Mouse (Mus musculus) liver, adult (tissue): ENCODE measurements around the gene Olfr1249.
"Not testable (repeated sequence)": the region's sequence is repeated elsewhere in the genome, so short reads cannot be mapped to it uniquely, and the experiment has no call there.

ENCODE experiments used
- GATA4 ChIP-seq: IDR thresholded peaks from 2 replicates; pipeline ENCODE4 v1.6.1; 2014; ENCODE audit warnings: mild to moderate bottlenecking, low read length; ENCODE audit not compliant: insufficient replicate concordance

Olfr1249 gene

DNA sequence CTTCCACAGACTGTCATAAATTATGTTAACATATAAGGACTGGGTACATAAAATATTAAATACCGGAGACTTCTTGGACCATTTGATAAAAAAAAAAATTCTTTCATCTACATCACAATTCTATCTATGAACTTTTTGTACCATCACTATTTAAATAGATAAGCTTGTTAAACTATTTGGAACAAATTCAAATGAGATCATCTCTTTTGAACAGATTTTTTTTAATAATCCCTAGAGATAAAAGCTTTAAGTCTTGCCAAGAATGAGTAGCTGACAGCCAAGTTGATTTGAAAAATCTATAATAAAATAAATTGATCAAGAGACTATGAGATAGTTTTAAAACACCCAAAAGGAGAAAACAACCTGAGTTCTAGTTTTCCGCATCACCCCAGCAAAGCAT lies at the start of gene Olfr1249:
TSS of gene Olfr1249 (minus strand) at position 101 of the 400 bp plus-strand sequence.
- TF ChIP-seq GATA4 = no peak

DNA sequence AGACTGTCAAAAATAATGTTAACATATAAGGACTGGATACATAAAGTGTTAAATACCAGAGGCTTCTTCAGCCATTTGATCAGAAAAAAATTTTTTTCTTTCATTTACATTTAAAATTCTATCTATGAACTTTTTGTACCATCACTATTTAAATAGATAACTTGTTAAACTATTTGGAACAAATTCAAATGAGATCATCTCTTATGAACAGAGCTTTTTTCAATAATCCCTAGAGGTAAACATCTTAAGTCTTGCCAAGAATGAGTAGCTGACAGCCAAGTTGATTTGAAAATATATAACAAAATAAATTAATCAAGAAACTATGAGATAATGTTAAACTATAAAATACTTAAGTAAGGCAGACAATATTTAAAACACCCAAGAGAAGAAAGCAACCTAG lies 37.1 kb upstream of the Olfr1249 start, which contains the start of gene Olfr1251:
TSS of gene Olfr1251 (minus strand) at position 101 of the 400 bp plus-strand sequence.
- no peak for TF ChIP-seq GATA4

DNA sequence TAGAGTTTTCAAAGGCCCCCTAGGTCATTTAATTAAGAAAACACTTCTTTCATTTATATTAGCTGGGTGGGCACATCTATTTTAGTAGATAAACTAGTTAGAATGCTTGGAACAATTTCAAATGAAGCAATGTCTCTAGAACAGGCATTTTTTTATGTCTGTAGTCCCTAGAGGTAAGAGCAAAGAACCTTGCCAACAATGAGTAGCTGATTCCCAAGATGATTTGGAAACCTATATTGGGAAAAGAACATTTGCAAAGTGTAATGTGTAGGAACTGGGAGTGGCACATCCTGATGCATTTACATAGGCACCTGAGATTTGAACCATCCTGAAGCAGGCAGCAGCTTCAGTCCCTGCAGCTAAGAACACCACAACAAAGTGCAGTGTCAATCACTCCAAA lies 26.6 kb upstream of the Olfr1249 start, which contains the start of gene Olfr1250:
TSS of gene Olfr1250 (minus strand) at position 101 of the 400 bp plus-strand sequence.
- TF ChIP-seq GATA4 = no peak

DNA sequence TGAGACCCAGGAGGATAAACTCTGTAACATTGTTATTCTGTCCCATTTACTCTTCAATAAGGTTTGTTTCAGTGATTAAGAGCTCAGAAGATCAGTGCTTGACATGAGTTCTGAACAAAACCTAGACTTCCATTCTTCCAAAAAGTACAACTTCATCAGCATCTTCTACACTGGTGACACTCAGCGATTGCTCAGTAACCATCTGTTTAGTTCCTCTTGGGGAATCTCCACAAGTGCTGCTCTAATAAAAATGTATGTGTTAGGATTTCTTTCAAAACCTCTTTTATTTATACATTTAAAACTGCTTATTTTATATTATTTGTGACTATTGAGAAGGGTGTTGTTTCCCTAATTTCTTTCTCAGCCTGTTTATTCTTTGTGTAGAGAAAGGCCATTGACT lies 16.6 kb downstream of the Olfr1249 start, which contains the start of gene Olfr1248:
TSS of gene Olfr1248 (minus strand) at position 101 of the 400 bp plus-strand sequence.
- not testable (repeated sequence) for TF ChIP-seq GATA4

DNA sequence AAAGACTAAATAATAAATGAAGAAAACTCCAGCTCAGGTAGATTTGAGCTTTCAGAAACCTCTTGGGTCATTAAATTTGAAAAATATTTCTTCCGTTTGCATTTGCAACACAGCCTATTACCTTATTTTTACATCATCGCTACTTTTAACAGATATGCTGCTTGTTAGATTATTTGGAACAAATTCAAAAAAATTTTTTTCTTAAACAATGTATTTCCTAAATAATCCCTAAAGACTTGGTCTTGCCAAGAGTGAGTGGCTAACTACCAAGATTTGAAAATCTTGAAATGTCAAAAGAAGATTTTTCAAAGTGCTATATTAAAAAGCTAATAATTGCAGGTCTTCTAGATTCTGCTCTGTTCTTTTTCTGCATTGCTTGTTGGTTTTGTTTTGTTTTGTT lies 20.8 kb downstream of the Olfr1249 start, which contains the start of gene Olfr1247:
TSS of gene Olfr1247 (minus strand) at position 101 of the 400 bp plus-strand sequence.
- TF ChIP-seq GATA4 = no peak

DNA sequence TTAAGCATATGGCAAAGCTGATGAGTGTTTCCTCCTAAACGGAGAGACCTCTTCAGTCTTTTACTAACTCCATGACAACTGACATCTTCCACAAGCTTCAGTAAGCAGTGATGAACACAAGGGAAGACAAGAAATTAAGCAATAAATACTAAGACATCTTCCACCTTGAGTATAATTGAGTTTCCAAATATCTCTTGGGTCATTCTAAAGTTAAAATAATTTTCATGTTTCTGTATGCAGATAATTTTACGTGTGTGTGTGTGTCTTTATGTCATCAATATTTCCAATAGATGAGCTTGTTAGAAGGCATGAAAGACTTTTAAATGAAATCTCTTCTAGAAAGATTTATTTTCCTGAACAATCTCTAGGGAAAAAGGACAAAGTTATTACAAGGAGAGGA lies 41.7 kb downstream of the Olfr1249 start, which contains the start of gene Olfr1246:
TSS of gene Olfr1246 (minus strand) at position 101 of the 400 bp plus-strand sequence.
- TF ChIP-seq GATA4 = no peak
